Mouse (Mus musculus): Measurements from ENCODE around the gene Fat3.

The Fat3 gene

GRCm38 (mm10) chr9:16147735-16148134 is 353.4 kb downstream of the Fat3 start:
- DNase-seq (ENCODE audit: low read depth, low spot score) = no peak

GRCm38 (mm10) chr9:16144684-16145083 is 356.4 kb downstream of the Fat3 start:
- DNase-seq (ENCODE audit: low read depth, low spot score) = no peak

- DNase-seq (ENCODE audit: low read depth, low spot score) = no peak
These were observed 361.8 kb downstream of the Fat3 start for GRCm38 (mm10) chr9:16139300-16139699.

- DNase-seq (ENCODE audit: low read depth, low spot score) = no peak
These were observed 368.0 kb downstream of the Fat3 start for GRCm38 (mm10) chr9:16133098-16133497.

- no peak for DNase-seq (ENCODE audit: low read depth, low spot score)
These were observed 368.5 kb downstream of the Fat3 start for GRCm38 (mm10) chr9:16132594-16132993.

GRCm38 (mm10) chr9:16121756-16122155 is 379.3 kb downstream of the Fat3 start:
- DNase-seq (ENCODE audit: low read depth, low spot score) = no peak

- DNase-seq (ENCODE audit: low read depth, low spot score) = no peak
These were observed 386.1 kb downstream of the Fat3 start for GRCm38 (mm10) chr9:16114821-16115485.

- DNase-seq (ENCODE audit: low read depth, low spot score) = no peak
These were observed 387.0 kb downstream of the Fat3 start for GRCm38 (mm10) chr9:16113936-16114642.

- DNase-seq (ENCODE audit: low read depth, low spot score) = no peak
These were observed 393.2 kb downstream of the Fat3 start for GRCm38 (mm10) chr9:16107900-16108299.

- DNase-seq (ENCODE audit: low read depth, low spot score) = no peak
These were observed 393.7 kb downstream of the Fat3 start for GRCm38 (mm10) chr9:16107386-16107785.

GRCm38 (mm10) chr9:16098553-16098952 is 402.5 kb downstream of the Fat3 start:
- DNase-seq (ENCODE audit: low read depth, low spot score) = no peak

- DNase-seq (ENCODE audit: low read depth, low spot score) = no peak
These were observed 407.9 kb downstream of the Fat3 start for GRCm38 (mm10) chr9:16093047-16093668.

- no peak for DNase-seq (ENCODE audit: low read depth, low spot score)
These were observed 408.8 kb downstream of the Fat3 start for GRCm38 (mm10) chr9:16092051-16092967.

- DNase-seq (ENCODE audit: low read depth, low spot score) = no peak
These were observed 421.8 kb downstream of the Fat3 start for GRCm38 (mm10) chr9:16079292-16079691.

- no peak for DNase-seq (ENCODE audit: low read depth, low spot score)
These were observed 426.4 kb downstream of the Fat3 start for GRCm38 (mm10) chr9:16074664-16075063.

GRCm38 (mm10) chr9:16074116-16074515 is 427.0 kb downstream of the Fat3 start:
- DNase-seq (ENCODE audit: low read depth, low spot score) = no peak

- no peak for DNase-seq (ENCODE audit: low read depth, low spot score)
These were observed 437.6 kb downstream of the Fat3 start for GRCm38 (mm10) chr9:16063447-16063846.

GRCm38 (mm10) chr9:16062472-16062871 is 438.6 kb downstream of the Fat3 start:
- no peak for DNase-seq (ENCODE audit: low read depth, low spot score)

- no peak for DNase-seq (ENCODE audit: low read depth, low spot score)
These were observed 454.4 kb downstream of the Fat3 start for GRCm38 (mm10) chr9:16046686-16047085.

- no peak for DNase-seq (ENCODE audit: low read depth, low spot score)
These were observed 463.7 kb downstream of the Fat3 start for GRCm38 (mm10) chr9:16037375-16037774.

- DNase-seq (ENCODE audit: low read depth, low spot score) = no peak
These were observed 464.7 kb downstream of the Fat3 start for GRCm38 (mm10) chr9:16036346-16036745.

All from brain, embryonic 18.5 days (tissue).